Mouse (Mus musculus): Measurements from ENCODE around the gene Pcp4l1.
"Not testable (repeated sequence)": the region's sequence is repeated elsewhere in the genome, so short reads cannot be mapped to it uniquely, and the experiment has no call there.

The Pcp4l1 gene

GRCm38 (mm10) chr1:171187851-171188700 lies 8.0 kb downstream of the Pcp4l1 start:
- peak; percentile 63 for DNase-seq (ENCODE audit: low spot score)

DNA sequence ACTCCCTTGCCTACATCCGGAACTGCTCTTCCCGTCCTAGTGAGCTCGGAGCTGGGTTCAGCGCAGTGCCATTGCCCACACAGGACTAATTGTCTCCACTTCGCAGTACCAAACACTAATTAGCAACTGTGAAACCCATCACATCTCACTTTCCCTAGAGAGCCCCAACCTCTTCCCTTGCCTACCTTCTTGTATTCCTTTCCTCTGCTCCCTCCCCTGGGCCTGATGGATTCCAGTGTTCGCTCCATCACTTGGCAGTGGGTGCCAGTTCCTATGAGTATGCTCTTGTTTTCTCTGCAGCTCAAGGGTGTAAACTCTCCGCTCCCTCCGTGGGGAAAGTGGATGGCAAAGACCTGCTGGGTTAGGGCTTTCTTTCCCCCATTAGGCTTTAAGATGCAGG lies 10.4 kb downstream of the Pcp4l1 start:
- no peak for DNase-seq (ENCODE audit: low spot score)

- DNase-seq (ENCODE audit: low spot score), result no peak
Measured at GRCm38 (mm10) chr1:171184314-171184713, 11.8 kb downstream of the Pcp4l1 start.

DNA sequence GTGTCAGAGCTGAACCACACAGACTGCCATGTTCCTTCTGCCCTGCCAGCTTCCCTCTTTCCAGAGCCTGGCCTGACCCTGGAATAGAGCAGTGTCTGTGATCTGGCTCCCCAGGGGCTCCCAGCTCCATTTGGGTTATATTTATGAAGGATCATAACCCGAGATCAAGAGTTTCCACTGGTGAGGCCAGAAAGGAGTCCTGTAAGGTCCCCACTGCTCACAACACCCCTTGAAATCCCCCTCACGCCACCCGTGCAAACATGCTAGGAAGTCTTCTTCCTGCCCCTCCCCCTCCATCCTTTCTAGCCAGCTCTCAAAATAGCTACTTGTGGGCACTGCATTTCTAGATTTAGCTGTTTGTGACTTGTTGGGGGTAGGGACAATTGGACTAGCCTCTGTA lies 12.4 kb downstream of the Pcp4l1 start:
- no peak for DNase-seq (ENCODE audit: low spot score)

DNA sequence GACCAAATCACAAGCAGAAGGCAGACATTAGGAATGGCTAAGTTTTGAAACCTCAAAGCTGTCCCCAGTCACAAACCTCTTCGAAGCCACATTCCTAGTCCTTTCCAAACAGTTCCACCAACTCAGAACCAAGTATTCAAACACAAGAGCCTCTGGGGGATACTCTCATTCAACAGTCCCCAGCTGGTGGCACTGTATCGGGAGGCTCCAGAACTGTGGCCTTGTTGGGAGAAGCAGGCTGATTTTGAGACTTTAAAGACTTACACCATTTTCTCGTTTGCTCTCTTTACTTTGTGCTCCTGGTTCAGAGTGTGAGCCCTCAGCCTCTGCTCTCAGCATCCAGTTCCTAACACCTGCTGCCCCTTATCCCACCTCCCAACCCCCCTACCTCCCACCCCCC lies 13.0 kb downstream of the Pcp4l1 start:
- DNase-seq (ENCODE audit: low spot score), result no peak

DNA sequence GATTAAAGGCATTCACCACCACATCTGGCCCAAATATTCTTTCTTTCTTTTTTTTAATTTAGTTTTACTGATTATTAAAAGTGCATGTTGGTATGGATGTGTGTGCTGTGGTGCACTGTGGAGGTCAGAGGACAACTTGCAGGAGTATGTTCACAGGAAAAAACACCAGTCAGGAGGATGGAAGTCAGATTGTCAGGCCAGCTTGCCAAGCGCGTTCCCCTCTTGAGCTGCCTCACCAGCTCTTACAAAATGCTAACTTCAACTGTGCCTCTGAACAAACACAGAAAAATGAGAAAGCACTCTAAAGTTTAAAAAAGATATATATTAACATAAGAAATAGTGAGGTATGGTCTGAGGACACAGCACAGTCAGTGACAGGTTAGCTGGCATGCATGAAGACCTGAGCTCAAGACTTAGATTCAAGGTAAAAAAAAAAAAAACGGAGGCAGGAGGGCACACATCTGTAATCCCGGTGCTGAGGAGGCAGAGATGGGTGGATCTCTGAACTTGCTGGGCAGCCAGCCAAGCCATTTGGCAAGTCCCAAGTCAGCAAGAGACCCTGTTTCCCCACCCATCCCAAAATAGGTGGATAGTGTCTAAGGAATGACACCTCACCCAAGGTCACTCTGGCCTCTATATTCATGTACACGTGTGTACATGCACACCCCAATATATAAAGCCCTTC lies 16.4 kb downstream of the Pcp4l1 start:
- no peak for DNase-seq (ENCODE audit: low spot score)

GRCm38 (mm10) chr1:171172779-171173178 lies 23.3 kb downstream of the Pcp4l1 start:
- DNase-seq (ENCODE audit: low spot score), result no peak

DNA sequence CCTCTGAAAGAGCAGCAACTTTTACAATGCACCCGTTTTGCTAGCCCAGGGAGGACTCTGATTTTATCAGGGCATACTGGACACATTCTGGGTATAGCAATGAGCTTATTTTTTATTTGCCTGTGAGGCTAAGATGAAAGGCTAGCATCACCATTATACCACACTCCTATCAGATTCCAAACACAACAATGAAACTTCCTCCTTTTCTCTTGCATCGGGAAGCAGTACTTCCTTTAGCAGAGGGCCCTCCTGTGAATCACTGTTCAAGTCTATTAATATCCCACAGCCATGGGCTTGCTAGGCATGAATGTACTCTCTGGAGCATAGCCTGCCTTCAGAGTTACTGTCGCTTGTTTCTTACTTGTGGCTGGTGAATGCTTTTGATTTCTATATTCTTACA lies 24.9 kb downstream of the Pcp4l1 start:
- DNase-seq (ENCODE audit: low spot score), result no peak

- no peak for DNase-seq (ENCODE audit: low spot score)
Measured at GRCm38 (mm10) chr1:171169913-171170312, 26.2 kb downstream of the Pcp4l1 start.

- no peak for DNase-seq (ENCODE audit: low spot score)
Measured at GRCm38 (mm10) chr1:171168906-171169305, 27.2 kb downstream of the Pcp4l1 start.

DNA sequence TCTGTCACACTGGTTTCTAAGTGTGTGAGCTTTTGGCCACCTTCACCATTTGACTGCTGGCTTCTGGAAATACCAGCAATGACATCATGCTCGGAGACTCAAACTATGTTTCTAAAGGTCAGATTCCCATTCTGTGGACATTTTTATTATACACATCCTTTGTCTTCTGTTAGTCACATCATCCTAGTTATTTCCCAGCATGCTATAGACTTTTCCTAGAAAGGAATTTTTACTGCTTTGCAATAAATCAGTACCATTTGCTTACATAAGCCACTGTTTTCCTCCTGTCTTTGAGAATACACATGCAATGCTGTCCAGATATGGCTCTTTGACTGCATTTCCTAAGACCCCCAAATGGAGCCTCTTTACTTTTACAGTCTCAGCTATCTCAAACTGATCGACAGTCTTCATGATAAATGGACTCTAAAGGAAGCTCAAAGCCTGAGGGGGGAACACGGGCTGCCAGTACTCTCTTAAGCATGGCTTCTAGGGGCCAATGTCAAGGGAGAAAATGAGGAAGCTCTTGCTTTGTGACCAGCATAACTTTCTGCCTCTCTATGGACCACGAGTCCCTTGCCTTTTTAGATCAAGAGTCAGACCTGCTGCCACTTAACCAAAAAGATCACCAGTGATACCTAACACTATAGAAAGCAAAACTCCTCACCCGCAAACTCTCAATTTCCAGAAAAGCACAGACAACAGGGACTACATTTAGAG lies 30.3 kb downstream of the Pcp4l1 start:
- no peak for DNase-seq (ENCODE audit: low spot score)

DNA sequence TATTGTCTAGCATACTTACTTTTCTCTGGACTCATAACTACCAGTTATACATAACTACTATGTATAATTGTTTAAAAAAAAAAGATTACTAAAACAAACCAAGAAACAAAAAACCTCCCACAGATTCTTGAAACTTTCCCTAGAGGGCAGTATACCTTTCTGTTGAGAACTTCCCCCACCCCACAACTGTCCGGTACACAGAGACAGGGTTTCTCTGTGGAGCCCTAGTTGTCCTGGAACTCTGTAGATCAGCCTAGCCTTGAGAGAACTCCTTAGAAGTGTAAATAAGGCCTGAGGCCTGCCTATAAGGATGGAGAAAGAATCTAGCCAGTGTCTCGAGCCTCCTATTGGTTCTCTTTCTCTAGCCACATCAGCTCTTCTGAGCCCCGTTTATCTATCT lies 31.8 kb downstream of the Pcp4l1 start:
- DNase-seq (ENCODE audit: low spot score), result peak; percentile 67

DNA sequence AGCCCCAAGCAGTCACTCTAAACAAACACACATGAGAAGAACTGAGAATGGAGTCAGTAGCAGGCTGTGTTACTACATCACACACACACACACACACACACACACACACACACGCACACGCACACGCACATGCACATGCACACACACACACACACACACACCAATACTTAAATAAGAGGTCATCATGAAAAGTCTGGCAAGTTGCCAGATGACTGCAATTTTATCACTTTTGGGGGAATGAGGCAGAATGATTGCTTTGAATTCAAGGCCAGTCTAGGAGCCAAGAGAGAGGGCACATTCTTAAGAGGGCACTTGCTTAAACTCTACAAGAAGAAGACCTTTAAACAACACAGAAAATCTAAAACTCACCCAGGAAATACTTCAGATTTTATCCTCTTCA lies 33.5 kb downstream of the Pcp4l1 start:
- no peak for DNase-seq (ENCODE audit: low spot score)

DNA sequence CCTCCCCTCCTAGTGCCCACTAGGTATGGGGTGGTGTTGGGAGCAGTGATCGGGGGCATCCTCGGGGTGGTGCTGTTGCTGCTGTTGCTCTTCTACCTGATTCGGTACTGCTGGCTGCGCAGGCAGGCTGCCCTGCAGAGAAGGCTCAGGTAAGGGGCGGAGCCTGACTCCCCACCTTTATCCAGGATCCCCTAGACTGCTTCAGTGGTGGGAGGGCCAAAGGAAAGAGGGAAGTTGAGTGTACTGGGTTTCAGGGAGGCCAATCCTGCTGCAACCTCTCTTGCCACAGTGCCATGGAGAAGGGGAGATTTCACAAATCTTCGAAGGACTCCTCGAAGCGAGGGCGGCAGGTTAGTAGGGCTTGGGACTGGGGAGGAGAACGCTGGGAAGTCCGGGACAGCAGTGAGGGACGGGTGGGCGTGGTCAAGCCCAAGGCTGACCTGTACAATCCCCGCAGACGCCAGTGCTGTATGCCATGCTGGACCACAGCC lies 36.5 kb downstream of the Pcp4l1 start:
- no peak for DNase-seq (ENCODE audit: low spot score)

GRCm38 (mm10) chr1:171157965-171158364 lies 38.1 kb downstream of the Pcp4l1 start:
- no peak for DNase-seq (ENCODE audit: low spot score)

GRCm38 (mm10) chr1:171156644-171157043 lies 39.4 kb downstream of the Pcp4l1 start:
- no peak for DNase-seq (ENCODE audit: low spot score)

GRCm38 (mm10) chr1:171151966-171152365 lies 44.1 kb downstream of the Pcp4l1 start:
- DNase-seq (ENCODE audit: low spot score), result no peak

DNA sequence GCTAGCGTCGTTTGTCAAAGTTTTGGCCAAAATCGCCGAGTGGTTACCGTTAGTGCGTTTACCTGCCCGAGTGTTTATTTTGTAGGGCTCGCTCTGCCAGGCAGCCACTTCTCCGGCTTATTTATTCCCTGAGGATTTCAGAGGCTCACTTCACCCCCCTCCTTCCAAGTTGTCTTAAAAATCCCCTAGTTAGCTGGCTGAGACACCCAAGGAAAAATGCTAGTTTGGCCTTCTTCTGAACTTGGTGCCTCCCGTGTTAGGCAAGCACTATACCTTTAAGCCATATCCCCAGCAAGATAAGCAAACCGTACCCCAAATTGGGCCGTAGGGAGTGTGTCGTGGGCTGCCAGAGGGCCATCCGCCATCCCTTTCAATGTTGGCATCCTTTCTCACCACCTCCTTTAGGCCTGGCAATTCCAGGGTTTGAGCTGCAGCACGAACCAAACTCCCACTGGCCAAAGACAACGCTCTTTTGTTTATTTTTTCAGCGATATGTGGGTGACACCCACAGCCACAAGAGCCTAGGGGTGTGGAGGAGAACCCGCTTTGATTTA lies 45.2 kb downstream of the Pcp4l1 start:
- no peak for DNase-seq (ENCODE audit: low spot score)

DNA sequence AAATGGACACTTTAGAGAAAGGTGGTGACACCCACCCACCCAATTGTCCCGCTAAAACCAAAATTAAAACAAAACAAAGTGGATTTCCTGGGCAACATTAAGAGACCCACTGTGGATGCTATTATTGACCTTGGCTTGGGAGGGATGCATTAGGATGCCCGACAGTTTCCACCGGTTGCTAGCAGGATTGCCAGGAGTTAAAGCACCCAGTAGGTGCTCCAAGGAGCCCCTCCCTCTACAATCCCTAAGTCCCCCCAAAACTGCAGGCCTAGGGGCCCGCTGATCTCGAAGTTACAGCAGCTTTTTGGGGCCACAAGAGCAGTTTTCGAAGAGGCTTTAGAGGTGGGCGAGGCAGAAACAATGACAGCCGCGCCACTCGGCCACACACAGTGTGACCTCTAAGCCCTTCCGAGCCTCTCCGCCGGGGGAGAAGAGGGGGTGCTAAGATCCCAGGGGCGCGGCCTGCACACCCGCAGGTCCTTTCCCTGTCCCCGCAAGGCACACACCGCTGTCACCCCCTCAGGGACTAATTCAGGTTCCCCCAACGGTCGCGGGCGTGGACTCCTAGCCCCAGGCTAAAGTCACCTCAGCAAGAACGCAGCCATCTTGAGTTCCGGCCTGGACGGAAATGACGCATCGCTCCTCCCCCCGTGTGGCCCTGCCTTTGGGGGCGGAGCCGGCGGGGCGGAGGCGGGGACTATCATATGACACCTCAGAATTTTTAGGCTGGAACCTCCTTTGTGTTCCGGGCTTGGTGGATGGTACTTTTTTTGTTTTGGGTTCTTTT lies 45.9 kb downstream of the Pcp4l1 start, which contains the start of the genes Sdhc and Mpz:
TSS of gene Sdhc (minus strand) at position 630 of the 787 bp plus-strand sequence.
TSS of gene Mpz (plus strand) at position 738 of the 787 bp plus-strand sequence.
- DNase-seq (ENCODE audit: low spot score), result peak; percentile 97

- DNase-seq (ENCODE audit: low spot score), result not testable (repeated sequence)
Measured at GRCm38 (mm10) chr1:171142981-171143380, 53.1 kb downstream of the Pcp4l1 start.

DNA sequence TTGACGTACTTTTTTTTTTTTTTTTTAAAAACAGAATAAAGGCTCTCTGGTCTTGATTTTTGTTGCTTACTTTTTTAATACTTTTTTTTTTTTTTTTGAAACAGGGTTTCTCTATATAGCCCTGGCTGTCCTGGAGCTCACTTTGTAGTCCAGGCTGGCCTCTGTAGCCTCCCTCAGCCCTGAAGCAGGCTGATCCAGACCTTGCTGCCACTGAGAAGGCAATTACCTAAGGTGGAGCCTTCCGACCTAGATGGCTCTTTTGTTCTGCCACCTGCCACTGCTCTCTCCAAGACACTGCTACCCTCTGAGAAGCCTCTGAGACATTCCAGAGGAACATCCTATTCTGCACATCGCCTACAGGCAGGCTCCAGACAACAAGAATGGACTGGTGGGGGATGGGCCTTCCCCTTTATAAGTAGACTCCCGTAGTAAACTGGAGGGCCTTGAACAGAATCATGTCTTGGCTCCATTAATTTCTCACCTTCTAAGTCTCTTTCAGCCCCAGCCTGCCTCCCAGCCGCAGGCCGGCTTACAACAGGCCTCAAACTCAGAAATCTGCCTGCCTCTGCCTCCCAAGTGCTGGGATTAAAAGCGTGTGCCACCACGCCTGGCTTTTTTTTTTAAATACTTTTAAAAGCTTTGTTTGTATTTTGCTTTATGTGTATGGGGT lies 58.4 kb downstream of the Pcp4l1 start:
- DNase-seq (ENCODE audit: low spot score), result not testable (repeated sequence)
